Mouse (Mus musculus) megakaryocyte, embryonic 14.5 days (primary cell): Measurements from ENCODE around the gene Srp68. TPM values are rescaled to one million over a fixed set of nuclear protein-coding genes. Genes with fewer than 3 reads are reported as not detected.
"Not testable (repeated sequence)": the region's sequence is repeated elsewhere in the genome, so short reads cannot be mapped to it uniquely, and the experiment has no call there.

ENCODE experiments used
- H3K27me3 ChIP-seq: replicated peaks from 2 replicates; pipeline ENCODE3; 2012; ENCODE audit warnings: inconsistent platforms
- H3K36me3 ChIP-seq: replicated peaks from 2 replicates; pipeline ENCODE3; 2012; ENCODE audit warnings: low read length, inconsistent platforms, mixed read lengths
- H3K4me1 ChIP-seq: 2 replicates; pipeline ENCODE4 v1.6.1; 2012; ENCODE audit warnings: inconsistent platforms
- H3K4me3 ChIP-seq: replicated peaks from 2 replicates; pipeline ENCODE3; 2012; ENCODE audit warnings: moderate library complexity, mild to moderate bottlenecking, inconsistent platforms
- H3K9me3 ChIP-seq: 2 replicates; pipeline ENCODE4 v1.6.1; 2012; ENCODE audit warnings: inconsistent platforms
- FLI1 ChIP-seq: IDR thresholded peaks from 2 replicates; pipeline ENCODE4 v1.6.1; 2012; ENCODE audit warnings: low read length, inconsistent platforms, mixed read lengths
- GATA1 ChIP-seq: IDR thresholded peaks from 3 replicates; pipeline ENCODE4 v1.6.1; 2012; ENCODE audit warnings: mixed read lengths, low read length, inconsistent platforms, borderline replicate concordance
- polyA plus RNA-seq: library from polyadenylated mRNA; stranded (reverse); fragments of >175 nt; gene quantifications from 2 replicates; pipeline ENCODE4 v1.2.3, GENCODE M21; 2012; ENCODE audit warnings: low replicate concordance; ENCODE audit not compliant: insufficient read depth

The Srp68 gene
- polyA plus RNA-seq, 1 experiment = 34.1 TPM

GRCm38 (mm10) chr11:116283982-116284381, 10.0 kb upstream of the Srp68 start:
- Histone ChIP-seq H3K27me3 (peaks cover 64% of the 10 kb centered on the region), H3K4me1 (peaks cover 33% of the 10 kb centered on the region), H3K9me3 (peaks cover 27% of the 10 kb centered on the region), H3K4me3 (no peak overlapping the region), H3K36me3 (peaks cover 19% of the 10 kb centered on the region)
- no peak for TF ChIP-seq FLI1
- no peak for TF ChIP-seq GATA1

GRCm38 (mm10) chr11:116282912-116283521, 9.0 kb upstream of the Srp68 start:
- Histone ChIP-seq H3K9me3 (peaks cover 27% of the 10 kb centered on the region), H3K4me3 (peak overlapping the region; percentile 83), H3K36me3 (peaks cover 9% of the 10 kb centered on the region), H3K27me3 (peaks cover 65% of the 10 kb centered on the region), H3K4me1 (peaks cover 33% of the 10 kb centered on the region)
- no peak for TF ChIP-seq GATA1

- peaks cover under 1% of the 10 kb centered on the region for H3K36me3 ChIP-seq
- peaks cover 27% of the 10 kb centered on the region for H3K9me3 ChIP-seq
- peaks cover 68% of the 10 kb centered on the region for H3K27me3 ChIP-seq
Measured at GRCm38 (mm10) chr11:116282089-116282488, 8.1 kb upstream of the Srp68 start.

GRCm38 (mm10) chr11:116281671-116282070, 7.7 kb upstream of the Srp68 start:
- H3K4me3 ChIP-seq = peak overlapping the region; percentile 90
- H3K4me1 ChIP-seq = peaks cover 28% of the 10 kb centered on the region
- H3K9me3 ChIP-seq = peaks cover 27% of the 10 kb centered on the region
- peaks cover 68% of the 10 kb centered on the region for H3K27me3 ChIP-seq
- no peaks in the 10 kb centered on the region for H3K36me3 ChIP-seq
- TF ChIP-seq GATA1 (no peak), FLI1 (no peak)

More at GRCm38 (mm10) chr11:116282089-116282488, 8.1 kb upstream of the Srp68 start:
- Histone ChIP-seq H3K4me1 (peaks cover 28% of the 10 kb centered on the region), H3K4me3 (peak overlapping the region; percentile 90)
- TF ChIP-seq FLI1 = no peak
- no peak for TF ChIP-seq GATA1

- peaks cover 66% of the 10 kb centered on the region for H3K27me3 ChIP-seq
- peak within 1 kb of the TSS; percentile 90 for H3K4me3 ChIP-seq
- peaks cover 27% of the 10 kb centered on the region for H3K9me3 ChIP-seq
- H3K4me1 ChIP-seq = peaks cover 28% of the 10 kb centered on the region
- no peaks in the 10 kb centered on the region for H3K36me3 ChIP-seq
- TF ChIP-seq FLI1 (no peak), GATA1 (no peak)
Measured at GRCm38 (mm10) chr11:116280751-116281663, 7.0 kb upstream of the Srp68 start, which contains the start of gene Galr2. TSS of gene Galr2 (plus strand) at chr11:116280939.

- H3K4me1 ChIP-seq = peaks cover 33% of the 10 kb centered on the region
- H3K36me3 ChIP-seq, H3K4me3 ChIP-seq, H3K9me3 ChIP-seq: not testable (repeated sequence)
- peaks cover 28% of the 10 kb centered on the region for H3K27me3 ChIP-seq
Measured at GRCm38 (mm10) chr11:116277184-116277583, 3.2 kb upstream of the Srp68 start.

GRCm38 (mm10) chr11:116273469-116274044, 460 bp downstream of the Srp68 start:
- Histone ChIP-seq H3K4me1 (peaks cover 45% of the 10 kb centered on the region), H3K27me3 (peaks cover 2% of the 10 kb centered on the region), H3K4me3 (peak overlapping the region; percentile 98), H3K9me3 (no peaks in the 10 kb centered on the region), H3K36me3 (peaks cover 38% of the 10 kb centered on the region)
- TF ChIP-seq FLI1 (no peak), GATA1 (no peak)

- Histone ChIP-seq H3K27me3 (peaks cover 2% of the 10 kb centered on the region), H3K36me3 (peaks cover 45% of the 10 kb centered on the region), H3K4me1 (peaks cover 47% of the 10 kb centered on the region), H3K9me3 (no peaks in the 10 kb centered on the region), H3K4me3 (peak overlapping the region; percentile 98)
- TF ChIP-seq FLI1 (no peak), GATA1 (no peak)
Measured at GRCm38 (mm10) chr11:116272589-116273468, 1.2 kb downstream of the Srp68 start.

GRCm38 (mm10) chr11:116269560-116269959, 4.5 kb downstream of the Srp68 start:
- no peaks in the 10 kb centered on the region for H3K9me3 ChIP-seq
- no peak overlapping the region for H3K4me3 ChIP-seq
- H3K4me1 ChIP-seq = peaks cover 62% of the 10 kb centered on the region
- peaks cover 77% of the 10 kb centered on the region for H3K36me3 ChIP-seq
- no peaks in the 10 kb centered on the region for H3K27me3 ChIP-seq
- TF ChIP-seq FLI1 (no peak), GATA1 (no peak)

GRCm38 (mm10) chr11:116268313-116268712, 5.7 kb downstream of the Srp68 start:
- H3K4me1 ChIP-seq = peaks cover 57% of the 10 kb centered on the region
- no peaks in the 10 kb centered on the region for H3K9me3 ChIP-seq
- peaks cover 90% of the 10 kb centered on the region for H3K36me3 ChIP-seq
- no peaks in the 10 kb centered on the region for H3K27me3 ChIP-seq
- TF ChIP-seq FLI1 = no peak
- TF ChIP-seq GATA1 = no peak
- no peak overlapping the region for H3K4me3 ChIP-seq
